Mouse (Mus musculus) heart, adult 9 months (tissue): ENCODE measurements at regions not wholly inside any gene's neighbourhood (a gene's known extent, or its start where the extent isn't known, plus 50 kb on each side); places are given as distances from the start of the nearest gene placed in this dataset.
A peak's percentile ranks its signal among the peaks of the same experiment; 100 is the strongest.

Experiments
- DNase-seq, 2 experiments: peaks; one replicate each; pipeline ENCODE4 v3.0.0; 2022; ENCODE audit warnings: low spot score in 2 of 2

- peak; percentile 34 to 62 for DNase-seq
Observed at GRCm38 (mm10) chr8:127809203-127810155, 548.9 kb upstream of the Nrp1 start.

GRCm38 (mm10) chr8:127811338-127811737 lies 547.1 kb upstream of the Nrp1 start:
- no peak for DNase-seq

DNA sequence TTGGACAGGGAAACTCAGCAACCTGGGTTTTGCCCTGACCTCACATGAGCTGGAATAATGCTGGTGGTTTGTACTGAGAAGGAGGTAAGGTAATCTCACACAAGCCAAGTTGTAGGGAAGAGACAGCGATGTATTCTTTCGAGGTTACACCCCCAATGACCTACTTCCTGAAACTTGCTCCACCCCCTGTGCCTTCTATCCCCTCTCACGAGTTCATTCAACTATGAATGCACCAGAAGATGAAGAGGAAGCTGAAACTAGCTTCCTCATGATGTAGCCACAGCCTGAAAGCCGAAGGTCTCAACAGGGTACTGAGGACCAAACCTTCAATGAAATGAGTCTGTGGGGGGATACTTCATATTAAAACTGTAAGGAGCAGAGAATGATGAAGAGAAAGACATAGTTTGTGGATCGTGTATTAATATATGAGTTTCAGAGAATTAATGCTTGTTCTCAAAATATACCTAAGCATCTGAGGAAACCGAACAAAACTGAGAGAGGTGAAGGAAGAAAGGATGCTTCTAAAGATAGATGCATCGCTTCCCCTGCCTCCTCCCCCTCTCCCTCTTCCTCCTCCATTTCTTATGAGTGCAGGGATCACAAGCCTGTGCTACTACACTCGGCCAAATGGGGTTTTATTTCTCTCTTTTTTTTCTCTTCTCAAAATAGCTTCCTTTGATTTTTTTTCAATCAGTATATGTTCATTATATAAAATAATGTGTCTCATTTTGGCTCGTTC lies 543.5 kb upstream of the Nrp1 start:
- no peak for DNase-seq

DNA sequence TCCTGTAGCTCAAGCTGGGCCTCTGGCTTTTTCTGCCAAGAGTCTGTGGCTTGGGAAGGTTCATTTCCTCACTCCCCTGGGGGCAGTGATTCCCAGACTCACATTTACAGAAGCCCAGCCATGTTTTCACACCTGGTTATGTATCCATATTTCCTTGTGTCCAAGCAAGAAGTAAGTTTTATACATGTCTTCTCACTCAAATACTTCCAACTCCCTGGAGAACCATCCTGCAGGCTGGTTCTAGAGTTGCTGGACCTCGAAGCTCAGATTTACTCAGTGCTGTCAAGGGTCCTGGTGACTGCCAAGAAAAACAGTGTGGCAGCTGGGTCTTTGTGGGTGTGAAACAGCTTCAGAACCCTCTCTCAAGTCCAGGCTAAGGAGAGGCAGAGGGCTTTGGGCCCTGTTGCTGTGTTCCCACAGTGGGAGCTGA lies 537.6 kb upstream of the Nrp1 start:
- DNase-seq = peak; percentile 65 to 67

DNA sequence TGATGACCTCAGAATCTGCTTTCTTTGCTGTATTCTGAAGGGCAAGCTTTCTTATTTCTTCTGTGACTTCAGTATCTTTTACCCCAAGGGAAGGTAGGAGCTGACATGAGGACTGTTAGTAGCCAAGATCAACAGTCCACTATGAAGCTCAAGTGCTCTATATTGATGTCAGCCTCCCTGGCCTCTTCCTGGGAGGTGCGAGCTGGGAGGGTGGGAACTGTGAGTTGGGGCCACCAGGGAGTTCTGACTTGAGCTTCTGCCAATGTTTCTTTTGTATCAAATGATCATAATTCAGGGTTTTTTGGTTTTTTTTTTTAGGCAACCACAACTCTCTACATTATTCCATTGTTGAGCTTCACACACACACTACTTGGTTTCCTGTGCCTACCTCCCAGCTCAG lies 536.8 kb upstream of the Nrp1 start:
- peak; percentile 65 to 71 for DNase-seq

DNA sequence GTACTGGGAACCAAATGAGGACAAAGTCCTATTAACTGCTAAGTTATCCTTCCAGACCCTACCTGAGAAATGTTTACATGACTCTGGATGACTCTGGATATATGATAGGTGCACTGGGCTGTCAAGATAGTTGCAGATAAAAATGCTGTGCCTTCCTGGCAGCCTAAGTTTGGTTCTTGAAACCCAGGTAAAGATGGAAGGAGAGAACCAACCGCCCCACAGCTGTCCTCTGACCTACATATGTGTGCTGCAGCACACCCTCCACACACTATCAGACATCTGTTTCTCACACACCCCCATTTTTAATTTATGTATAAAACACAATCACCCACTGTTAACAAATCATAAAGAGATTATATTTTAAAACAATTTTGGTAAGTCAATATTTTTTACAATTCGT lies 533.4 kb upstream of the Nrp1 start:
- no peak for DNase-seq

- no peak for DNase-seq
Observed at GRCm38 (mm10) chr8:127827826-127828225, 530.6 kb upstream of the Nrp1 start.

DNA sequence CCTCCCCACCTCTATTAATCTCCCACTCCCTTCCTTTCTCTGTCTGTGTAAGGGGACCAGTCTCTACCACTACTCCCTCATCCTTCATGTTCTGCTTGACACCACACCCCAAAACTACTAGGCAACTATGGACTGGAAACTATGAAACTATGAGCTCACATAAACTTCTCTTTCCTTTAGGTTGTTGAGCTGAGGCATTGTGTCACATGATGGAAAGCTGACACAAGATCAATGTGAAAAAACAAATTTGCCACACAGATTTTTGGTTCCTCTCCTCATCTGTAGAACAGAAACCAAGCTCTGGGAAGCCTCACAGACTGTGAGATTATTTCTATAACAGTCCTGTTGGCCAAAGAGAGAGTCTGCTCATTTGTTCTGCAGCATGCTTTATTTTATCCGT lies 528.7 kb upstream of the Nrp1 start:
- DNase-seq = no peak

DNA sequence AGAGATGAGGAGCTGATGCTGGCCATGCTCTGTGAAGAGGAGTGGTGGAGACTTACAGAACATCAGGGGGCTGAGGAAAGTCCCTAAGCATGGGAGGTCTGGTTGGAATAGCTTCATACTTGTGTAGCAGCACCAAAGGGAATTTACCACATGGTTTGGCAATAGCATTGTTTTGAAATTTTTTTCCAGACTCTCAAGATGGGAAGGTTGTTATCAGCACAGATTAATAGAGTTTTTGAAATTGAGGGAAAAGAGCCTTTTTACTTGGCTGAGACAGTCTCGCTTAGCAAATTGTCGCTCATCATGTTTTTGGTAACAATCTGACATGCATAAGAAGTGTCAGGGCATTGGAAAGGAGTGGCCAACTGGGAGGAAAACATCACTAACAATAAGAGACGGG lies 524.4 kb upstream of the Nrp1 start:
- peak; percentile 70 for DNase-seq

- peak; percentile 34 to 53 for DNase-seq
Observed at GRCm38 (mm10) chr8:127836410-127837206, 521.8 kb upstream of the Nrp1 start.

- DNase-seq = peak; percentile 24 to 48
Observed at GRCm38 (mm10) chr8:127838311-127838710, 520.1 kb upstream of the Nrp1 start.

- DNase-seq = no peak
Observed at GRCm38 (mm10) chr8:127847332-127848018, 510.9 kb upstream of the Nrp1 start.

DNA sequence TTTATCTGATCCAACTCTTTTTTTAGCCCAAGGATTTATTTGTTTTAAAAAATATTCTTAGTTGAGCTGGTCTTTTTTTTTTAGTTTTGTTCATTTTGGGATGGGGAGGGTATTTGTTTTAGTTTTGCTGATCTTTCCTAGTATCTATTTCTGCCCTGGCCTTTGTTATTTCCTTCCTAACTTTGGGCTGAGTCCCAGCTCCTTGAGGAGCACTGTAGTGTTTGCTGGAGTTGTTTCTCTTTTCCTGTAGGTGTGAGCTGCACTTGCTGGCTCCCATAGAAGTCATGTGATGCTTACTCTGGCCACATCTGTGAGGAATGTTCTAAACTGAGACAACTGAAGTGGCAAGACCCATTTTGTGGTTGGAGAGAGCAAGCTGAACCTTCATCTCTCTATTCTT lies 508.5 kb upstream of the Nrp1 start:
- peak; percentile 57 to 65 for DNase-seq

GRCm38 (mm10) chr8:127855653-127856300 lies 502.6 kb upstream of the Nrp1 start:
- DNase-seq = peak; percentile 50 to 55

DNA sequence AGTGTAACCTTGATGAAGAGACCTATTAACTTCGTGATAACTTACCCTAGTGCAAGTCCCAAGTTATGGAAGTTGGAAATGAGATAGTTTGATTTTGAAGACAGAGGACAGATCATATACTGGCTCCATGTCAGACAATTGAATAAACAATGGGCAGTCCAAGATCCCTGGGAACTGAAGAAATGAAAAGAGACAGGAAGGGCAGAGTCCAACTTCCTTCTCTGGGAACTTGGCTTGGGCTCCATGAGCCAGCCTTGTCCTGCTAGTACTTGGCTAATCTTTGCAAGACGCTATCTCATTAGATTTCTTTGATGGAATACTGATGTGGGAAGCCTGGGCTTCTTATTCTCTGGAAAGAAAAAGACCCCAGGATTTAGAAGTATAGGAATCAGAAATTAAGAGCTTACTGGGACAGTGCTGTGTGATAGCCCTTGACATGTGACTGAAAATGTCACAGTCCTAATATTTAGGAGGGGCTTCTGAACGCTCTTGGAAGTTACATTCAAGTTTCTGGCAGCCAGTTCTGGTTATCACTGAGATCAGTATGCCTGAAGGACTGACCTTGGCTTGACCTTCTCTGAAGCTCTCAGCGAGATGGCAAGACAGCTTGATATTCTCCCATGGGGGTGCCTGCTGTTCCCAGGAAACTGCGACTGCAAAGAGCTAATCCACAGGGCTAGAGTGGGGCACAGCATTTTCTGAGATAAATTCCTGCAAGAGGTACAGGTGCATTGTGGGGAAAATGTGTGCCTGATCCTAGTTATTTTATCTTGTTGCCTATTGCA lies 501.9 kb upstream of the Nrp1 start:
- DNase-seq = peak; percentile 63 to 70

GRCm38 (mm10) chr8:127859036-127859435 lies 499.4 kb upstream of the Nrp1 start:
- no peak for DNase-seq

GRCm38 (mm10) chr8:127860376-127860775 lies 498.0 kb upstream of the Nrp1 start:
- no peak for DNase-seq

- peak in 1 of 2 experiments; percentile 30 for DNase-seq
Observed at GRCm38 (mm10) chr8:127860891-127861290, 497.5 kb upstream of the Nrp1 start.

GRCm38 (mm10) chr8:127884641-127885040 lies 473.8 kb upstream of the Nrp1 start:
- DNase-seq = no peak

- DNase-seq = no peak
Observed at GRCm38 (mm10) chr8:127885211-127885610, 473.2 kb upstream of the Nrp1 start.
